Mouse (Mus musculus): Measurements from ENCODE around the gene Lcn10. TPM values are rescaled to one million over a fixed set of nuclear protein-coding genes. Genes with fewer than 3 reads are reported as not detected.

Lcn10 gene
- total RNA-seq (2012; rRNA removed) = not detected in 2 replicates

DNA sequence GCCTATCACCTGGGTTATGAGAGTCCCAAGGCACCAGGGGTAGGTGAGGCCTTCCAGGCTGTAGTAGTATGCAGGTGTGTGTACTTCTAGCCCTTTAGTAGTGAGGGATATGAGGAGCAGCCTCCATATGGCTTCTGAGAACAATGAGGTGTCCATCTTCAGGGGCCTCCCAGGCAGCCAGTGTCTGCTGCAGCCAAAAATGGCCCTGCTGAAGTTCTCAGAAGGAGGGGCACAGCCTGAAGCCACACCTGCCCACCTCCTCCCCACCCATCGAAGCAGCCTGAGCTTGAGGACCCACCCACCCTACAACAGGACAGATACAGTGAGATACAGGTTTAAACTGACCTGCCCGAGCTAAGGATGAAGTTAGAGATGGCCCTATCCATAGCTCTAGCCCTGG lies at the start of gene Lcn10:
Gene Lcn10 (plus strand): TSS at position 301 of the 400 bp plus-strand sequence.
- Histone ChIP-seq H3K27ac (ENCODE audit: insufficient read depth, low read depth, low read length, poor library complexity, severe bottlenecking) (no peak within 1 kb of the TSS), H3K4me1 (ENCODE audit: control insufficient read depth in 2 of 2, insufficient read depth in 2 of 2, low read length in 2 of 2, poor library complexity in 1 of 2) (no peaks in the 10 kb centered on the region), H3K9me3 (ENCODE audit: control insufficient read depth, insufficient read depth, low read depth, low read length) (no peaks in the 10 kb centered on the region), H3K4me3 (ENCODE audit: insufficient read depth in 1 of 2, low read depth in 1 of 2, low read length in 2 of 2, poor library complexity in 1 of 2, severe bottlenecking in 1 of 2) (no peak within 1 kb of the TSS), H3K9ac (ENCODE audit: insufficient read depth, low read depth, low read length, poor library complexity, severe bottlenecking) (no peak within 1 kb of the TSS), H3K36me3 (ENCODE audit: control insufficient read depth, insufficient read depth, low read length, poor library complexity, severe bottlenecking) (no peaks in the 10 kb centered on the region)
- TF ChIP-seq HCFC1 (IDR thresholded peaks at IDR 0.05; ENCODE audit: borderline replicate concordance, insufficient read depth, low read length) (no peak), ZC3H11A (IDR thresholded peaks at IDR 0.05; ENCODE audit: borderline replicate concordance, low read depth, low read length) (no peak), CHD2 (IDR thresholded peaks at IDR 0.05; ENCODE audit: low read depth, low read length) (no peak)
- in situ Hi-C loops (cut with MboI; ENCODE audit: low sequenced_read_pairs in 2 of 2, unreplicated experiment in 2 of 2) = no loop called here
- DNase-seq (ENCODE audit: low read depth, low spot score) = no peak

DNA sequence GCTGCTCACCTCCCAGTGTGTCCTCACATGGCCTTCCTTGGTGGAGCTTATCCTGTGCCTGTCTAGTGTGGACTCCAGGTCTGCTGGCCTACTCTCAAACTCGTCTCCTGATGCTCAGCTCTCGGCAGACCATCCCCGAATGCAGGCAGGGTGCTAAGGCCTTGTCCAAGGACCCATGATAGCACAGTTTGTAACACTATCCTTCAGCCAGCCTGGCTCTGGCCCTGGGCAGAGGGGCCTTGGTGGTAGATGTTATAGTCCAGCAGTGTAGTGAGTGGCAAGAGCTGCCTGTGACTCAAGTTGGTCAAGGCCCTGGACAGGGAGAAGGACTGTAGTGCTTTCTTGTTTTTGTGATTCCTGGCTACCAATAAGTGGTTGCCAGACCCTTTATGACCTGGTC lies 48.9 kb upstream of the Lcn10 start:
- no peaks in the 10 kb centered on the region for H3K4me1 ChIP-seq (ENCODE audit: control insufficient read depth in 2 of 2, insufficient read depth in 2 of 2, low read length in 2 of 2, poor library complexity in 1 of 2)
- in situ Hi-C loops (cut with MboI; ENCODE audit: low sequenced_read_pairs in 2 of 2, unreplicated experiment in 2 of 2) = no loop called here
- DNase-seq (ENCODE audit: low read depth, low spot score) = no peak
- H3K36me3 ChIP-seq (ENCODE audit: control insufficient read depth, insufficient read depth, low read length, poor library complexity, severe bottlenecking) = no peaks in the 10 kb centered on the region
- TF ChIP-seq HCFC1 (IDR thresholded peaks at IDR 0.05; ENCODE audit: borderline replicate concordance, insufficient read depth, low read length) = no peak
- TF ChIP-seq ZNF384 (IDR thresholded peaks at IDR 0.05; ENCODE audit: low read depth, low read length) = no peak
- TF ChIP-seq ZC3H11A (IDR thresholded peaks at IDR 0.05; ENCODE audit: borderline replicate concordance, low read depth, low read length) = no peak
- no peak for TF ChIP-seq CHD2 (IDR thresholded peaks at IDR 0.05; ENCODE audit: low read depth, low read length)
- no peak for TF ChIP-seq MAFK (IDR thresholded peaks at IDR 0.05; ENCODE audit: insufficient read depth, low read depth, low read length)
- H3K4me3 ChIP-seq (ENCODE audit: insufficient read depth in 1 of 2, low read depth in 1 of 2, low read length in 2 of 2, poor library complexity in 1 of 2, severe bottlenecking in 1 of 2) = no peak overlapping the region
- no peak overlapping the region for H3K27ac ChIP-seq (ENCODE audit: insufficient read depth, low read depth, low read length, poor library complexity, severe bottlenecking)
- H3K9ac ChIP-seq (ENCODE audit: insufficient read depth, low read depth, low read length, poor library complexity, severe bottlenecking) = no peak overlapping the region
- H3K9me3 ChIP-seq (ENCODE audit: control insufficient read depth, insufficient read depth, low read depth, low read length) = no peaks in the 10 kb centered on the region

DNA sequence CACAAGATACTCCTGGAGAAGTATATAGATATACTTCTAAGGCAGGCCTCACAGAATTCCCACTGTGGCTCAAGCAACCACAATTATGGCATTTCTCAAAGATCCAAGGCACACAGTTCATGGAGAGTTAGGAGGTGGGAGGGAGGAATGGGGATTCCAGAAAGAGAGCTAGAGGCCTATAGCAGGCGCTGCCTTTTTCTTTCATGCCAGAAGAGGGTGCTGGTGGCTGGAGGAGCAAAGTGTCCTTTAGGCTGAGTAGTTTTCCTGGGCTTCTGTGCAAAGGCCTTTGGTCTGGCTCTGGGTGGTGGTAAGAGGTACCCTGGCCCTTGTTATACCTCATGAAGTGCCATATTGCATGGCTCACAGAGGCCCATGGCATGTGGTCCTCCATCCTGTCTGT lies 48.5 kb upstream of the Lcn10 start:
- in situ Hi-C loops (cut with MboI; ENCODE audit: low sequenced_read_pairs in 2 of 2, unreplicated experiment in 2 of 2) = no loop called here
- H3K27ac ChIP-seq (ENCODE audit: insufficient read depth, low read depth, low read length, poor library complexity, severe bottlenecking) = no peak overlapping the region
- H3K9ac ChIP-seq (ENCODE audit: insufficient read depth, low read depth, low read length, poor library complexity, severe bottlenecking) = no peak overlapping the region
- H3K36me3 ChIP-seq (ENCODE audit: control insufficient read depth, insufficient read depth, low read length, poor library complexity, severe bottlenecking) = no peaks in the 10 kb centered on the region
- TF ChIP-seq HCFC1 (IDR thresholded peaks at IDR 0.05; ENCODE audit: borderline replicate concordance, insufficient read depth, low read length) (no peak), CHD2 (IDR thresholded peaks at IDR 0.05; ENCODE audit: low read depth, low read length) (no peak), ZNF384 (IDR thresholded peaks at IDR 0.05; ENCODE audit: low read depth, low read length) (no peak), MAFK (IDR thresholded peaks at IDR 0.05; ENCODE audit: insufficient read depth, low read depth, low read length) (no peak), ZC3H11A (IDR thresholded peaks at IDR 0.05; ENCODE audit: borderline replicate concordance, low read depth, low read length) (no peak)
- no peak overlapping the region for H3K4me3 ChIP-seq (ENCODE audit: insufficient read depth in 1 of 2, low read depth in 1 of 2, low read length in 2 of 2, poor library complexity in 1 of 2, severe bottlenecking in 1 of 2)
- H3K4me1 ChIP-seq (ENCODE audit: control insufficient read depth in 2 of 2, insufficient read depth in 2 of 2, low read length in 2 of 2, poor library complexity in 1 of 2) = no peaks in the 10 kb centered on the region
- no peaks in the 10 kb centered on the region for H3K9me3 ChIP-seq (ENCODE audit: control insufficient read depth, insufficient read depth, low read depth, low read length)
- DNase-seq (ENCODE audit: low read depth, low spot score) = no peak

DNA sequence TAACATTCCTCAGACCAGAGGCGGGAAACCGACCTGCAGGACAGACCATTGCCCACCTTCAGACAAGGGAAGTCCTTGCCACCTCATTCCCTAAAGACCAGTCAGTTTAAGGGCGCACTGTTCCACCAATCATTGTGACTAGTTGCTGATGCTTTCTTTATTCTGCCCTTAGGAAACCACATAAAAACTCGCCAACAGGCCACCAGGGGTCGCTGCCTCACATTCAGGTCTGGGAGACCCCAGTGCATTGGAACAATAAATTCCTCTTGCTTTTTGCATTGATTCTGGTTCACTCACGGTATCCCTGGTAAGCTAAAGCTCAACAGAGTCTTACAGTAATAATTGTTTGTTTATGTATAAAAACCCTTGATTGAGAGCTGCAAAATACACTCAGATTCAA lies 42.6 kb upstream of the Lcn10 start:
- H3K9me3 ChIP-seq (ENCODE audit: control insufficient read depth, insufficient read depth, low read depth, low read length) = no peaks in the 10 kb centered on the region
- no peaks in the 10 kb centered on the region for H3K4me1 ChIP-seq (ENCODE audit: control insufficient read depth in 2 of 2, insufficient read depth in 2 of 2, low read length in 2 of 2, poor library complexity in 1 of 2)
- no peak overlapping the region for H3K9ac ChIP-seq (ENCODE audit: insufficient read depth, low read depth, low read length, poor library complexity, severe bottlenecking)
- H3K36me3 ChIP-seq (ENCODE audit: control insufficient read depth, insufficient read depth, low read length, poor library complexity, severe bottlenecking) = no peaks in the 10 kb centered on the region
- TF ChIP-seq MAFK (IDR thresholded peaks at IDR 0.05; ENCODE audit: insufficient read depth, low read depth, low read length) (no peak), HCFC1 (IDR thresholded peaks at IDR 0.05; ENCODE audit: borderline replicate concordance, insufficient read depth, low read length) (no peak), ZNF384 (IDR thresholded peaks at IDR 0.05; ENCODE audit: low read depth, low read length) (no peak), CHD2 (IDR thresholded peaks at IDR 0.05; ENCODE audit: low read depth, low read length) (no peak), ZC3H11A (IDR thresholded peaks at IDR 0.05; ENCODE audit: borderline replicate concordance, low read depth, low read length) (no peak)
- DNase-seq (ENCODE audit: low read depth, low spot score) = peak; percentile 40
- no peak overlapping the region for H3K27ac ChIP-seq (ENCODE audit: insufficient read depth, low read depth, low read length, poor library complexity, severe bottlenecking)
- H3K4me3 ChIP-seq (ENCODE audit: insufficient read depth in 1 of 2, low read depth in 1 of 2, low read length in 2 of 2, poor library complexity in 1 of 2, severe bottlenecking in 1 of 2) = no peak overlapping the region
- in situ Hi-C loops (cut with MboI; ENCODE audit: low sequenced_read_pairs in 2 of 2, unreplicated experiment in 2 of 2) = no loop called here

DNA sequence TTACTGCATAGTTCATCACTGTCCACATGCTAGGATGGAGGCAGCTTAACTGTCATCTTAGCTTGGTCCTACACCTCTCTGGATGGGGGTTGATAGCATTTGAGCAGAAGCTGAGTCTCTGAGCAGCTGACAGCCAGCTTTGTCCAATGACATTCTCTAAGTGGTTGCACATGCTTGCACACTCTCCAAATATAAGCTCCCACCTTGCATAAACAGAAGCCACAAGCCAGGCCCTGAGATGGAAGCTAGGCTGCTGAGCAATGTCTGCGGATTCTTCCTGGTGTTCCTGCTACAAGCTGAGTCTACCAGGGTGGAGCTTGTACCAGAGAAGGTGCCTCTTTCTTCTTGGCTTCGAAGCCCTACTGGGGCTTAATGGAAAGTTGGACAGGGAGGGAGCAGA lies 29.6 kb upstream of the Lcn10 start, which contains the start of gene Lcn8:
Gene Lcn8 (plus strand): TSS at position 219 of the 400 bp plus-strand sequence.
- no peak within 1 kb of the TSS for H3K4me3 ChIP-seq (ENCODE audit: insufficient read depth in 1 of 2, low read depth in 1 of 2, low read length in 2 of 2, poor library complexity in 1 of 2, severe bottlenecking in 1 of 2)
- H3K27ac ChIP-seq (ENCODE audit: insufficient read depth, low read depth, low read length, poor library complexity, severe bottlenecking) = no peak within 1 kb of the TSS
- no peaks in the 10 kb centered on the region for H3K36me3 ChIP-seq (ENCODE audit: control insufficient read depth, insufficient read depth, low read length, poor library complexity, severe bottlenecking)
- in situ Hi-C loops (cut with MboI; ENCODE audit: low sequenced_read_pairs in 2 of 2, unreplicated experiment in 2 of 2) = no loop called here
- no peak for DNase-seq (ENCODE audit: low read depth, low spot score)
- no peaks in the 10 kb centered on the region for H3K9me3 ChIP-seq (ENCODE audit: control insufficient read depth, insufficient read depth, low read depth, low read length)
- no peaks in the 10 kb centered on the region for H3K4me1 ChIP-seq (ENCODE audit: control insufficient read depth in 2 of 2, insufficient read depth in 2 of 2, low read length in 2 of 2, poor library complexity in 1 of 2)
- TF ChIP-seq ZC3H11A (IDR thresholded peaks at IDR 0.05; ENCODE audit: borderline replicate concordance, low read depth, low read length) (no peak), ZNF384 (IDR thresholded peaks at IDR 0.05; ENCODE audit: low read depth, low read length) (no peak), HCFC1 (IDR thresholded peaks at IDR 0.05; ENCODE audit: borderline replicate concordance, insufficient read depth, low read length) (no peak), CHD2 (IDR thresholded peaks at IDR 0.05; ENCODE audit: low read depth, low read length) (no peak), MAFK (IDR thresholded peaks at IDR 0.05; ENCODE audit: insufficient read depth, low read depth, low read length) (no peak)
- no peak within 1 kb of the TSS for H3K9ac ChIP-seq (ENCODE audit: insufficient read depth, low read depth, low read length, poor library complexity, severe bottlenecking)

Data from ES-E14 (cell line).